Mouse (Mus musculus): ENCODE results near the gene Rasgrp1. TPM values are rescaled to one million over a fixed set of nuclear protein-coding genes. Genes with fewer than 3 reads are reported as not detected.

Gene Rasgrp1
- polyA plus RNA-seq, 1 experiment: 1.3 TPM

GRCm38 (mm10) chr2:117257617-117258016, 85.2 kb downstream of the Rasgrp1 start:
- no peak overlapping the region for H3K27ac ChIP-seq (ENCODE audit: insufficient read depth, low read length)
- TF ChIP-seq CTCF (IDR thresholded peaks at IDR 0.05; ENCODE audit: borderline replicate concordance, insufficient read depth, low read length): no peak
- no peak for TF ChIP-seq POLR2A (IDR thresholded peaks at IDR 0.05; ENCODE audit: low read depth, low read length)
- H3K4me3 ChIP-seq (ENCODE audit: insufficient read depth, low read length): no peak overlapping the region
- no peaks in the 10 kb centered on the region for H3K4me1 ChIP-seq (ENCODE audit: control insufficient read depth, insufficient read depth, low read length)

- no peak overlapping the region for H3K4me3 ChIP-seq (ENCODE audit: insufficient read depth, low read length)
- no peak overlapping the region for H3K27ac ChIP-seq (ENCODE audit: insufficient read depth, low read length)
- no peaks in the 10 kb centered on the region; the same call in 1 of the 2 replicates for H3K4me1 ChIP-seq (ENCODE audit: control insufficient read depth, insufficient read depth, low read length)
- no peak for TF ChIP-seq POLR2A (IDR thresholded peaks at IDR 0.05; ENCODE audit: low read depth, low read length)
- TF ChIP-seq CTCF (IDR thresholded peaks at IDR 0.05; ENCODE audit: borderline replicate concordance, insufficient read depth, low read length): no peak
Measured at GRCm38 (mm10) chr2:117255415-117255814, 87.4 kb downstream of the Rasgrp1 start.

GRCm38 (mm10) chr2:117250001-117250510, 92.7 kb downstream of the Rasgrp1 start:
- Histone ChIP-seq H3K4me1 (ENCODE audit: control insufficient read depth, insufficient read depth, low read length) (no peaks in the 10 kb centered on the region; the same call in 1 of the 2 replicates), H3K27ac (ENCODE audit: insufficient read depth, low read length) (no peak overlapping the region), H3K4me3 (ENCODE audit: insufficient read depth, low read length) (peak overlapping the region; percentile 97)
- no peak for TF ChIP-seq POLR2A (IDR thresholded peaks at IDR 0.05; ENCODE audit: low read depth, low read length)
- TF ChIP-seq CTCF (IDR thresholded peaks at IDR 0.05; ENCODE audit: borderline replicate concordance, insufficient read depth, low read length): no peak

GRCm38 (mm10) chr2:117249255-117250000, 93.4 kb downstream of the Rasgrp1 start, which contains the start of gene Fam98b:
Gene Fam98b (plus strand): TSS chr2:117249739.
- TF ChIP-seq CTCF (IDR thresholded peaks at IDR 0.05; ENCODE audit: borderline replicate concordance, insufficient read depth, low read length): no peak
- peak; percentile 82 for TF ChIP-seq POLR2A (IDR thresholded peaks at IDR 0.05; ENCODE audit: low read depth, low read length)
- Histone ChIP-seq H3K4me3 (ENCODE audit: insufficient read depth, low read length) (peak within 1 kb of the TSS; percentile 97), H3K27ac (ENCODE audit: insufficient read depth, low read length) (peak within 1 kb of the TSS; percentile 75), H3K4me1 (ENCODE audit: control insufficient read depth, insufficient read depth, low read length) (no peaks in the 10 kb centered on the region; the same call in 1 of the 2 replicates)

- TF ChIP-seq CTCF (IDR thresholded peaks at IDR 0.05; ENCODE audit: borderline replicate concordance, insufficient read depth, low read length) (no peak), POLR2A (IDR thresholded peaks at IDR 0.05; ENCODE audit: low read depth, low read length) (no peak)
- no peak overlapping the region for H3K27ac ChIP-seq (ENCODE audit: insufficient read depth, low read length)
- H3K4me1 ChIP-seq (ENCODE audit: control insufficient read depth, insufficient read depth, low read length): no peaks in the 10 kb centered on the region
- no peak overlapping the region for H3K4me3 ChIP-seq (ENCODE audit: insufficient read depth, low read length)
Measured at GRCm38 (mm10) chr2:117241953-117242352, 100.8 kb downstream of the Rasgrp1 start.

- TF ChIP-seq POLR2A (IDR thresholded peaks at IDR 0.05; ENCODE audit: low read depth, low read length) (no peak), CTCF (IDR thresholded peaks at IDR 0.05; ENCODE audit: borderline replicate concordance, insufficient read depth, low read length) (peak; percentile 54)
- Histone ChIP-seq H3K4me3 (ENCODE audit: insufficient read depth, low read length) (no peak overlapping the region), H3K27ac (ENCODE audit: insufficient read depth, low read length) (no peak overlapping the region), H3K4me1 (ENCODE audit: control insufficient read depth, insufficient read depth, low read length) (no peaks in the 10 kb centered on the region)
Measured at GRCm38 (mm10) chr2:117231257-117231656, 111.5 kb downstream of the Rasgrp1 start.

GRCm38 (mm10) chr2:117230261-117230660, 112.5 kb downstream of the Rasgrp1 start:
- TF ChIP-seq POLR2A (IDR thresholded peaks at IDR 0.05; ENCODE audit: low read depth, low read length) (no peak), CTCF (IDR thresholded peaks at IDR 0.05; ENCODE audit: borderline replicate concordance, insufficient read depth, low read length) (no peak)
- Histone ChIP-seq H3K4me1 (ENCODE audit: control insufficient read depth, insufficient read depth, low read length) (no peaks in the 10 kb centered on the region), H3K27ac (ENCODE audit: insufficient read depth, low read length) (no peak overlapping the region), H3K4me3 (ENCODE audit: insufficient read depth, low read length) (no peak overlapping the region)

Other genes with a start within 250 kb of the Rasgrp1 start
- 48.3 and 49.7 TPM in 2 replicates for gene Spred1, start 221.6 kb downstream of the Rasgrp1 start, polyA plus RNA-seq (2011; ENCODE audit: insufficient read length, low read depth, missing spikeins)
- 68.5 and 70.8 TPM in 2 replicates for gene Fam98b, start 93.3 kb downstream of the Rasgrp1 start, polyA plus RNA-seq (2011; ENCODE audit: insufficient read length, low read depth, missing spikeins)

Measured in embryonic fibroblast, embryonic 13.5 days (primary cell).